Mouse (Mus musculus) cerebellum, adult (tissue): ENCODE results near the gene Cep295nl.
A peak's percentile ranks its signal among the peaks of the same experiment; 100 is the strongest.

ENCODE experiments used
- ATAC-seq: cut with Nextera tagmentation; 2 replicates; pipeline ENCODE4 v1.9.2; 2017; ENCODE audit warnings: mild to moderate bottlenecking, moderate library complexity, mixed read lengths; ENCODE audit not compliant: insufficient number of reproducible peaks, low FRiP score, low TSS enrichment

Cep295nl gene

DNA sequence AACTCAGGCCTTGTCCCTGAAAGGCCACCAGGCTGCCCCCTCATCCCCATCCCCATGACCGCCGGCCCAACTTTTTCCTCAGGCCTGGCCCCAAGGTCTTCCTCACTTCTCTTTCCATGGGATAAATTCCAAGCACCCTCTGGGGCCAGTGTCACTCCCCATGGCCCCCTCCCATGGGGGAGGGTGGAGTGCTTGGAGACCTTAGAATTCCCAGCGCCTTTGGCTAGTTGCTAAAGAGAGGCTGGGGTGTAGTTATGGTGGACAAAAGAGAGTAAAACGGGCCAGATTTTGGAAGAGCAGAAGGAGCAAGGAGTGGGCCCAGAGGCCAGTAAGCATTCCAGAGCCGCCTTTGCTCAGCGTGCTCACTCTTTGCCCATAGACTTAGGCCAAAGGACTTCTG, 13.3 kb upstream of the Cep295nl start, which contains the start of gene Timp2:
TSS of gene Timp2 (minus strand) at position 101 of the 400 bp plus-strand sequence.
- ATAC-seq: no peak

DNA sequence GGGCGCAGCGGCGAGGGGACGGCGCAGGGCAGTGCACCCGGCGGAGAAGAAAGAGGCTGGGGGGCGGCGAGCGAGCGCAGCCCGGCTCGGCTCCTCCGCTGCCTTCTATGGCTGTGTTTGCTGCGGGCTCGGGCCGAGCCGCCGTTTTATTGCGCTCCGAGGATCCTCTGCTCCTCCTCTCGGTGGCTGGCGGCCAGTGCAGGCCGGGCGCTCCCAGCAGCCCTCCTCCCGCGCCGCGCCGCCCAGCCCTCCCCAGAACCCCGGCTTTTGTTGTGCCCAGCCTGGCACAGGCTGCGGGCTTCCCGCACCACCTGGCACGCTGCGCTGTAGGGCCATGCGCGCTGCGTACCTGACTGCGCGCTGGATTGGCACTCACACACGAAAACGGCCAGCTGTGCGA, 12.9 kb upstream of the Cep295nl start:
- ATAC-seq: peak; percentile 66; the same call in 1 of the 2 replicates

DNA sequence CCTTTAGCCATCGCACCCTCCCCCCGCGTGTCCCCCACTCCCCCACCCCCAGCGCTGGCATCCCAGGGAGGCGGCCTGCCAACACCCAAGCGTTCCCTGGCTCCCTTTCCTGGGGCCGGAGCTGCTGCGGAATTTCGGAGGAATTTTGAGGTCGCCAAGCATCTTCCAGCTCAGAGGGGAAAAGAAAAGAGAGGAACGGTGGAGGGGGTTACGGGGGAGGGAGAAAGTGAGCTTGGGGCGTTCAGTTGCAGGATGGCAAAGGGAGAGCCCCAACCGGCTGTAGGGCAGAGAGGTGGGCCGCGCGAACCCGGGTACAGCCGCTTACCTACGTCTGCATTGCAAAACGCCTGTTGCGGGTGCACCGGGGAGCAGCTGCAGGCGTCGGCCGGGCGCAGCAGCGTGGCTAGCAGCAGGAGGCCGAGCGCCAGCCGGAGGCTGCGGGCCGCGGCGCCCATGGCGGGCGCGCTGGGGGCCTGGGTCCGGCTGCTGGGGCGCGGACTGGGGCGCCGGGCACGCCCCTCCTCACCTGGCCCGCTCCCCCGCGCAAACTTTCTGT, 12.4 kb upstream of the Cep295nl start:
- no peak for ATAC-seq

DNA sequence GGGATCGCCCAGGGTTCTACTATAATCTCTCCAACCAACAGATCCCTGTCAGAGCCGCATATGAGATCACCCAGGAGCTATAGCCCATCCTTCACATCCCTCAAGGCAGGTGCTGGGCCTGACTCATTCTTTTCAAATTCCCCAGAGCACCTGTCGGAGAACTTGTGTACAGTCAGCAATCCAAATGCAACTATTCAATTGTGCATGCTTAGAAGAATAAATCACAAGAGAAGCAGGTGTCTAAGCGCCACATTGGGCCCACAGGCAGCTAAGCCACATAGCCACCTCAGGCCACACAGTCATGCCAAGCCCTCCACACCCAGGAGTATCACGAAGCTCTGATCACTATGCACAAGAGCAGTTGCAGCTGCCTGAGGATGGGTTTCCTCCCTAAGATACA, 7.2 kb upstream of the Cep295nl start:
- no peak for ATAC-seq

DNA sequence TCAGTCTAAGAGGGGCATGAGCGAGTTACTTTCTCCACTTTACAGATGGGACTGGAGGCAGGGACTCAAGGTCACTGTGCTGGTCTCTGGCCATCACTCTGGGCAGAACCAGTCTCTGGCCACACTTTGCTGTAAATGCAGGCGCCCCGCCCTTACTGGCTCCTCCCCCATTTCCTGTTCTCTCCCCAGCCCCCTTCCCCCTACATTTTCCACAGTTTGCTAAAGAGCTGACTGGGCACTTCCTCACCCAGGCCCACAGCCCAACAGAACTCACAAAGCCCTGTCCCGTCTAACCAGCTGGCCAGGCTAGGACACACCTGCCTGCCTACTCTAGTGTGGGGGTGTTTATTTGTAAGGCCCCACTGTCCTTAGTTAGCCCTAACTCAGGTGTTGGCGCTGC, 6.6 kb upstream of the Cep295nl start:
- ATAC-seq: no peak

DNA sequence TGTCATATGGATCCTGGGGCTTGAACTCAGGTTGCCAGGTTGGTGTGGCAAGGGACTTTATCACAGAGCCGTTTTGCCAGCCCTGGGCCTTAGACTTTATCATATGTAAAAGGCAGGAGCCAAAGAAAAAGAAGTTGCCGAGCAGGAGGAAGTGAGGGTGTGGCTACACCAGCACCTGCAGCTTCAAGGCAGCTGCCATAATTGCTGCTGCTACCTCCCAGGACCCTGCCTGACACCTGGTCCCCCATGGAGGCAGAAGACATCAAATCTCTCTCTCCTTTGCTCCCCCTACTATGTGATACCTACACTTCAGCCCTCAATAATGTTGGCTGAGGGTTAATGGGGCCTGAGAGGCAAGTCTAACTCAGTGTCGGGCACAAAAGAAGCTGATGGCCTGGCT, 6.1 kb upstream of the Cep295nl start:
- no peak for ATAC-seq

DNA sequence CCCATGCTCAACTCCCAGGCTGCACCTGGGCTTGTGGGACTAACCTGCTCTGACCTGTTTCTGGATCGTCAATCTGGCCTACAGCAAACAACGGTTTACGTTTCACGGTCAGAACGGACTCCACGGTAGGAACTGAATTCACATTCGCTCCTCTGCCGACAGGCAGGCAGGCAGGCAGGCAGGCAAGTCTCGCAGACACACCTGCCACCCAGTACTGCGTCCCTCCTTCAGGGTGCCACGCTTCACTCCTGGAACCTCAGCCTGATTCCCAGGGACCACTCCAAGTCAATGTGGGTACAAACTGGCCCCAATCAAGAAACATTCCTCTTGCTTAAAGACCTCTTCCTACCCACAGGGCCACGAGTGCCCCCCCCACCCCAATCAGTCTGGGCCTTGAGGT, 5.6 kb upstream of the Cep295nl start:
- no peak for ATAC-seq

DNA sequence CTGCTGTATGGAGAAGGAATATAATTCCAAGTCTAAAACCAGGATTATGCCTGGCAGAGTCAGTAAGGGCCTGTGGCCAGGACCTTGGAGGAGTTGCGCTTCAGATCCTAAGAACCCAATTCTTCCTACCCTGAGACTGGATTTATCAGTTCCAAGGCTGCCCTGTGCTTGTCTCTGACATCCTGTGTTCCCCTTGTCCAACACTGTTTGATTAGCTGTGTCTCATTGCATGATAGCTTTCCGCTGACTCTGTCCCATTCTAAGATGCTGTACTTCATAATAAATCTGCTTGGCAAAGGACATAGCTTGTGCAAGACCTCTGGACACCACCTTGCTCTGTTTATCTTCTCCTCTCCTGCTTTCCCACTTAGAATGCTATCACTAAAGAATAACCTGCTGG, 5.1 kb upstream of the Cep295nl start:
- ATAC-seq: no peak

DNA sequence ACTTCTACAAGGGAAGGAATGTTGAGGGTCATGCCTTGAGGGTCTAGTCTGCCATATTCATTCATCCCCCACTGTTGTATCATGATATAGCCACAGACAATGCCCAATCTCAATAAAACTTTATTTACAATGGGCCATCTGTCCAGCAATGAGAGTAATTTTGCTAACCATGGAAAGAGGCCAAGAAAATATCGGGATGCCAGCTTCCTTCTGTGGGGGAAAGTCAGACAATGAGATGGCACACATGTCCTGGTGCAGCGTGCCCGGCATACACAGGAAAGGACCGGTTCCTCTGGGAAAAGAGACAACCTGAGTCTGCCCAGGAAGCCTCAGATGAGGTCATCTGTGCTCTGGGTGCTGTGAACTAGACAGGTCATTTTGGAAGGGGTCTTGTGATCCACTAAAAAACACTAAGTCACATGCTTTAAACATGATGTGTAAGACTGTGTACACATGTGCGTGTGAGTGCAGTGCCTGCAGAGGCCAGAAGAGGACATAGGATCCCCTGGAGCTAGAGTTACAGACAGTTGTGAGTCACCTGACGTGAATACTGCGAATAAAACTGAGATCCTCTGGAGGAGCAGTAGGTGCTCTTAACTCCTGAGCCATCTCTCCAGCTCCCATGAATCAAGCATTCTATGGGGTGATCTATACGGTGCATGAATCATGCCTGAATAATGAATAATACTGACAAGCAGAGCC, 4.2 kb upstream of the Cep295nl start:
- ATAC-seq: no peak

DNA sequence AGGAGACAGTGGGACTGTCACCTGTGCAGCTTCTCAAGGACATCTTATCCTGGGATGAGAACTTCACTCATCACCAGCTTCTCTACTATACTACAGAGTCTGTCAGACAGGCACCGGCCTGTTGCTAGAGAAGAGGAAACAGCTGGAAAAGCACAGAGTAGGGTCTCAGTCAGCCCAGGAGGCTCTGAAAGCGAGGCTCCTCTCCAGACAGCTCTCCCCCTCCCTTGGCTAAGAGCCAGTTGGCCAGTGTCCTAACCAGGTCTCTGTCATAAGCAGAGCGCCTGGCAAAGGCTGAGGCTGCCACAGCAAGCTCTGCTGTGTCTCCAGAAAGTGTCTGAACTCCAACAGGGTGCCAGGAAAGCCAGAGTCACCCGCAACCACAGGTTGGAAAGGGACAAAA, 3.4 kb upstream of the Cep295nl start:
- ATAC-seq: no peak

DNA sequence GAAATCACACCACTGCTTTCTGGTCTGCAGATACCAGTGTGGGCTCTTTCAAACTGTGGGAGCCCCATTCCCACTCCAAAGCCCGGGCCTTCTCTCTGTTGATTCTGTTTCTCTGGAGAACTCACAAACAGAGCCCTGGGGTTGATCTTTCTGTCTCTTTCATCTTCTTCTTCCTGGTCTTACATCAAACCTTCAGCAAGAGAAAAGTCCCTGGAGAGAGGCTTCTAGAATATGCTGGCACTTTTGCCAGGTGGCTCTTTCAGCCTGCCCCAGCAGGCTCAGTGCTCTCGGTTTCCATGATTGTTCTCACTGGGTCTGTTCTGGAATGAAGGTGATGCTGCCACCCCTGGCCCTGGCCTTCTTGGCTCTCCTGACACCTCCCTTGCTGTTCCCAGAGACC, 1.3 kb upstream of the Cep295nl start:
- ATAC-seq: no peak

DNA sequence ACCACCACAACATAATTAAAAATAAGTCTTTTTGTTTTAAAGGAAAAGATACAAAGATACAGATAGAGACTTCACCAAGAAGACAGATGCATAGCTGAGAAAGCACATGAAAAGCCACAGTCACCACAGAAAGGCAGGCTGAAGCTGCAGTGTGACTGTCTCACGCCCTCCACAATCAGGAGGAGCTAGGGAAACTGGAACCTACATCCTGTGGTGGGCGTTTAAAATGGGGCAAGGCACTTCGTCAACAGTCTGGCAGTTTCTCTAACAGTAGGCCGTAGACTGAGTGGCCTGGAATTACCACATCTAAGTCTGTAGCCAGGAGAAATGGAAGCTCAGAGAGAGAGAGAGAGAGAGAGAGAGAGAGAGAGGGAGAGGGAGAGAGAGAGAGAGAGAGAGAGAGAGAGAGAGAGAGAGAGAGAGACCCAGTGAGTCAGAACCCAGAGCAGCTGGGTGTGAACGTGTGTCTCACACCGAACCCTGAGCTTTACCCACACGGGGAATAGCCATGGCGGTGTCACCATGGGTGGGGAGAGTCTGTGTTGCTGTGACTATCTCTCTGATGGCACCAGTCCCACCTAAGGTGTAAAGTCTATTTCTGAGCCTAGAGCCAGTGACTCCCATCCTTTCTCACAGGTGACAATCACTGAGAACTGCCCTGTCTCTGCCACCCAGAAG, 4.7 kb downstream of the Cep295nl start:
- no peak for ATAC-seq

DNA sequence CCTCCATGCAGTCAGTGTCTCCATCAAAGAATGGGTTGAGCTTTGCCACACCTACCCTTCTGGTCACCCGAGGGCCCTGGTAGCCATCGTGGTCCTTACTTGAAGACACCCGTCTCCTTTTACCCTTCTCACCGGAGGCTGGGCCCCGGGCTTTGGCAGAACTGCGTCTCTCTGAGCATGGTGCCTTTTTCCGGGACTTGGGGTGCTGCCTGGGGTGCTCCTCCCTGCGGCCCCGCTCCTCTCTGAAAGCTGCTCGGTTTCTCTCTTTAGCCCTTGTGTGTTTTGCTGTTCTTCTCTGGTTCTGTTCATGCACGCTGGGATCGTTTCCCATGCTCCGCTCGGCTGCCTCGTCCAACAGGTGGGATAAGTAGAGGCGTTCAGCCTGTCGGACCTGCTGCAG, 8.9 kb downstream of the Cep295nl start:
- no peak for ATAC-seq

DNA sequence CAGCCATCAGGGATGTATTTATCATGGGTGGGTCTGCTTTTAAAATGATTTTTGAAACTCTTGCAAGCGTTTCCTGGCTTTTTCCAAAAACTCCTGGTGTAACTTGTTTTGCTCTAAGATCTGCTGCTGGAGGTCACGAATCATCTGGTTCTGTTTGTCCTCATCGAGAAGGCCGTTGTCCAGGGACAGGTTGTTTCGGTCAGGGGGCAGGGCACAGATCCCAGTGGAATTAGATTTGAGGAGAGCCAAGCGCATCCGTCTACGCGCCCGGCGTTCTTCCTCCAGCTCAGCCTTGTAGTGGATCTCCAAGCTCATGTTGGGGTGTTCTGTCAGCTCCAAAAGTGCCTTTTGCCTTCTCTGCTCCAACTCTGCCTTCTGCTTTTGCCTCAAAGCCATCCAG, 9.9 kb downstream of the Cep295nl start:
- no peak for ATAC-seq

DNA sequence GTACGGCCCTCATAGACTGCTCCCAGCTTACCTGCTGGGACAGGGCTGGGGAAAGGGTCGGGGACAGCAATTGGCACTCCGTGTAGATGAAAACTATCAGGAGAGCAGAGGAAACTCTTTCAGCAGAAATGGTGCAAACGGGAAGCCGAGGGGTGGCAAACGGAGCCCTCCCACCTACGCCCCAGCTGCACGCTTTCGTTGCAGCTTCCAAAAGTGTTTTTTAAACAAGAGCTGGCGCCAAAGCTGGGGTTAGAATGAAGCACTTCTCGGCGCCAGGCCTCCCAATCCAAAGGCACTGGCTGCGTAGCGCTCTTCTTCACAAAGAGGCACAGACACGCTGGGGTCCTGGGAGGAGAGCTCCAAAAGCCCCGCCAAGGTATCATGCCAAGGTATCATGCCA, 11.5 kb downstream of the Cep295nl start:
- no peak for ATAC-seq

DNA sequence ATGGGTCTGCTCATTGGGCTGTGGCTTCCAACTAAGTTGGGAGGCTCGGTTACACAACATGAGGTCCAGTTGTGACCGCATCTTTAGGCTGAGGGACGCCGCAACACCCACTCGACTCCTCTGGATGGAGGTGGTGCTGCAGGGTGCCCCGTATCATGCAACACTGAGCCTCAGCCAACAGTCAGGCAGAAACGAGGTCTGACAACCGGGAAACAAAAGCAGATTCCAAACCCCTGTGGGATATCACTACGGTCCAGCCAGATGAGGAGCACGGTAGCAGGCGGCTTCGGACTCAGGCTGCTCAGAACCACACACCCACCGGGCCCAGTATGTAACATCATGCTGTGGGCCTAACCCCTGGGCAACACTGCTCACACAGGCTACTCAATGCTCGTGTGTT, 11.9 kb downstream of the Cep295nl start:
- no peak for ATAC-seq

DNA sequence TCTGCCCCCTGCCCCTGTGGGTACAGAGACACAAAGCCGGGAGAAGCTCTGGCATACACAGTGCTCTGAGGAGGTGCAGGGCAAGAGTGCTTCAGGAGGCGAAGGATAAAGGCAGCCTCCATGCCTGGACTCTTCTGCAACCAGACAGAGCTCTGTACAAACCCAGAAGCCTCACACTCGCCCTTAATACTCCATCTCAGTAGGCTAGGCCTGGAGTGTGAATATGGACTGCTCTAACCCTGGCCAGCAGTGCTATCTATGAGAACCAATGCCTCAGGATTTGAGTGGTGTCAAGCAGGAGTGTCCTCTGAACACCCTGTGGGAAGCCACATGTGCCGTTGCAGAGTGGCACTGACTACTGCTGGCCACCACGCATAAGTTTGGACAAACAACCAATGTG, 13.4 kb downstream of the Cep295nl start:
- ATAC-seq: no peak

DNA sequence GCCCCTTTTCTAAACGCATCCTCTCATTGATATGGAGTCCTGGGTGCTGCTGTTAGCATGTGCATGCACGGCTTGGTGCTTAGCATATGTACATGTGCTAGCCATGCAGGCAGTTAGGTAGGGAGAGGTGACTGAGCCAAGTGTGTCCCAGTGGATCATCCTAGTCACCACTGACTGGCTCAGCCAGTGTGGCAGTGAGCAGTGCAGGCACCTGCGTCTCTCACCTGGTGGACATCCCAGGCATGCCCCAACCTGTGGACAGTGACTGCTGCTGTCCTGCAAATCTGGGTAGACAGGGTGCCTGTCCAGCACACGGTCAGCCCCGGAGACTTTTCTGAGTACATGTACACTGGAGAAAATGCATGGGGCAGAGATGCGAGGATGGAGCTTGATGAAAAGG, 13.8 kb downstream of the Cep295nl start:
- no peak for ATAC-seq

DNA sequence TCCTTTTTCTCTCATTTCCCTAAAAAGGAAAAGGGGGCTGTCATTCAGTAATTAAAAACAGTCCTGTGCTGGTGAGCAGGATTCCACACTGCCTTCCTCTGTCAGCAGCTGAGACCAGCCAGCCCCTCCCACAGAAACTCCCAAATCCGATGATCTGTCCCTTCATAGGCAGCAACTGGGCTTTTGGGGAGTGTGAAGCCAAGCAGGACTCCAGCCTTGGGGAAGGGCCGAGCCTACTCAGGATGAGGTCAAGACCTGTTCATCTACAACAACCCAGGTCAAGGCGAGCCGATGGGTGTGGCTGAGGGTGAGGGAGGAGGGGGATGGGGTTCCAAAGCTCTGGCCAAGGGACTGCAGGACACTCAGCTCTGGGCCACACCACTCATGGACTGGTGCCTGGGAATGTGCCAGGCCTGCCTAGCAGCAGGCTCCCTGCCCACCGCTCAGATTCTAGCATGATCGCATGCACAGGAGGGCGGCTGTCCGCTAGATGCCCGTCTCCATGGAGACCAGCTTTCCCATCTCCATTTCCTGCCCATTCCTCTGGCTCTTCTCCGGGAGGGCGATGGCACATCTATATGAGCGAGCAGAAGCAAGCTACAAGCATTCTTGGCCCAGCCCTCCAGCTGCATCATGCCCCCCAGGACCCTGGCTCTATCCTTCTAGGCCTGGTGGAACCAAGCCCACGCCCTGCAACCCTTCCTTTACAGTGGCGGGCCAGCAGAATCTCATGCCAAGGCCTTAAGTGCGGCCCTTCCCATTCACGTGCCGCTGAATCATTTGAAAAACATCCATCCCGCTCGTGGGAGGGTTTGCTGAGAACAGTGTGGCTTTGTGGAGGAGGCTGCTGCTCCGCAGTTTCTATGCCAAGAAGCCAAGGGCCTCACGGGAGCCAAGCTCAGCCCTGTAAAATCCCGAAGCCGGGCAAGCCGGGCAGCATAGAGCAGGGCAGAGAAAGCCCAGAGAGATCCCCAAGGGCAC, 15.0 kb downstream of the Cep295nl start:
- peak; percentile 40; the same call in 1 of the 2 replicates for ATAC-seq

DNA sequence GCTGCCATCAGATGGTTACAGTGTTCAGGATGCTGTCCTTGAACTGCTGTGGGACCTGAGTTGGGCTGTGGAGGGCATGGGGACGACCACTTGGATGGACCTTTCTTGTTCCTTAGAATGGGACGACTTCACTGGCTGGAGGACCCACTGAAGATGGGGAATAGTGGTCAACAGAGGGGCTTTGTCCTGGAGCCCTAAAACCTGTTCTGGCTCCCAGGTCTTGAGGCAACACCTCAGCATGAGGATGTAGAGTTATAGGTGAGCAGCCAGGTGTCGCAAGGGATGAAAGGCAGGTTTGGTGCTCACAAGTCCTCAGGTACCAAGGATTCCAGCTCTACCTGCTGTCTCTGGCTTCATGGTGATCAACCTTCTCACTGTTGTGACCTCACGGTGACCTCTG, 15.8 kb downstream of the Cep295nl start:
- ATAC-seq: no peak

DNA sequence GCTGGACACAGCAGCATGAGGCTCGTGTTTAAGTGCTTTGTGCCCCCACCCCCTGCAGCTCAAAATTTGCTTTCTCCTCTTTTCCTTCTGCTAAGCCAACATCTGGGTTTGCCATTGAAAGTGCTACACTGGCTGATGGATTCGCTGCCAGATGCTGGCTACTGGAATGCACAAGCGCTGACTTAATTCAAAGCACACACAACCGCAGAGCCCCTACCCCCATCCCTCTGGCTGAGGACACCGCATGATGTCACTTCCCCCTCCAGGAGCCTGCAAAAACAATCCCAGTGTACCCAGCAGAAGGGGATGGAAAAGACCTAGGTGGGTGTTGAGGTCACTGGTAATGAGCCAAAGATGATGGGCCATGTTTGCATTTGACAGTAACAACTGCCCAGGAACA, 17.8 kb downstream of the Cep295nl start:
- ATAC-seq: no peak
